Mouse (Mus musculus) cortical plate, adult 2 months (tissue): ENCODE data around the gene Stx17.

Source experiments
- CTCF ChIP-seq: fragments of 200-500 bp; IDR thresholded peaks from 2 replicates; pipeline ENCODE4 v1.5.1; 2011; ENCODE audit warnings: mild to moderate bottlenecking, control low read depth, low read length; ENCODE audit not compliant: insufficient read depth; ENCODE audit errors: extremely low read depth
- POLR2A ChIP-seq: fragments of 200-500 bp; IDR thresholded peaks from 2 replicates; pipeline ENCODE4 v1.6.1; 2011; ENCODE audit warnings: mild to moderate bottlenecking, low read length, control low read depth; ENCODE audit not compliant: insufficient read depth; ENCODE audit errors: extremely low read depth

DNA sequence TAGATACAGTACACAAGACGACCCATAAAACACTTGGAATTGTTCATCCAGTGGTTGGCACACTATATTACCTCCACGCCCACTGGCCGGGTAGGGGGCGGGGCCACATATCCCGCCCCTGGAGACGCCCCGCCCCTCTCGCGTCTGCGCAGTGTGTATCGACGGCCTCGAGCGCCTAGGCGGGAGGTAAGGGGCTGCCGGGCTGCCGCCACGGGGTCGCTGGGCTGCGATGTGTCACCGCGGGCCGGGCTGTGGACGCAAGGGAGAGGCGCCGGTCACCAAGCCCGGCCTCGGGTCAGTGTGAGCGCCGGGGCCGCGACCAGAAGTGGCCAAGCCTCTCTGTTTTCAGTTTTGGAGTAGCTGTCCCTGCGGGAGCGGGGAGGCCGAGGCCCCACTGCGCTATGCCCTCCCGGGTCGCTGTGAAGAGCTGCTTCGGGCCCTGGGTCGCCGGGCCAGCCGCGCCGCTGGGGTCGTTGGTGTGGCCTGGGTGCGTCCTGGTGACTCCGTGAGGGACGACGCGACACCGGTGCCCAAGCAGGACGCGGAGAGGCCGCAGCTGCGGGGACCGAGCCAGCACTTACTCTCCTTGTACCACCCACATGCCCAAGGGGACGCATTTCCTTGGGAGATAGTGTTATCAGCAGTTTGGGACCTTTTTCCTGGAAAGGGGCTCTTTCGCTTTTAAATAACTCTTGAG is at the start of gene Stx17:
- TF ChIP-seq CTCF: no peak
- peak; percentile 52; the same call in 1 of the 2 replicates for TF ChIP-seq POLR2A
